Mouse (Mus musculus): ENCODE measurements around the gene Gzma. TPM values are rescaled to one million over a fixed set of nuclear protein-coding genes. Genes with fewer than 3 reads are reported as not detected.

Gene Gzma
- not detected in 2 replicates for polyA plus RNA-seq (2012; rRNA removed)

GRCm38 (mm10) chr13:113100879-113101278, at the start of gene Gzma:
Gene Gzma, minus strand, starts transcription at chr13:113100981.

GRCm38 (mm10) chr13:113046211-113046883, 54.4 kb downstream of the Gzma start, which contains the start of gene Gpx8:
Gene Gpx8, minus strand, starts transcription at chr13:113046410.

Other genes with a start within 250 kb of the Gzma start
- gene Mtrex, start 173.6 kb downstream of the Gzma start, polyA plus RNA-seq (2012; rRNA removed): 80.2 and 82.8 TPM in 2 replicates
- gene Dhx29, start 173.5 kb downstream of the Gzma start, polyA plus RNA-seq (2012; rRNA removed): 17.5 and 25.6 TPM in 2 replicates
- 2.4 and 5.5 TPM in 2 replicates for gene Ccno, start 113.2 kb downstream of the Gzma start, polyA plus RNA-seq (2012; rRNA removed)
- 0.93 and 2.2 TPM in 2 replicates for gene Mcidas, start 107.1 kb downstream of the Gzma start, polyA plus RNA-seq (2012; rRNA removed)
- gene Cdc20b, start 65.9 kb downstream of the Gzma start, polyA plus RNA-seq (2012; rRNA removed): 0.58 and 1.5 TPM in 2 replicates
- gene Gpx8, start 54.6 kb downstream of the Gzma start, polyA plus RNA-seq (2012; rRNA removed): 75.5 and 79.6 TPM in 2 replicates
- gene Esm1, start 108.7 kb upstream of the Gzma start, polyA plus RNA-seq (2012; rRNA removed): 0.91 and 1.3 TPM in 2 replicates
- not detected in 2 replicates for gene Gzmk, start 124.9 kb upstream of the Gzma start, polyA plus RNA-seq (2012; rRNA removed)
- gene BC067074, start 192.2 kb upstream of the Gzma start, polyA plus RNA-seq (2012; rRNA removed): 2.3 and 8.0 TPM in 2 replicates

Data from central nervous system, embryonic 11.5 days (tissue).